Comparison of ENCODE assay signal across 8 mouse cellular contexts in genomic region chr6:28932328-28932937, GRCm38 (mm10).
DNase-seq lines count a peak whose midpoint lies in the region; ATAC-seq and TF ChIP-seq lines count a peak whose summit lies in the region.

No protein-coding gene starts in this region.

- H3K36me3 ChIP-seq in forebrain, embryonic 14.5 days (ENCODE audit: control insufficient read depth, insufficient read depth, low read length) = no peaks in the 10 kb centered on the region
- no peaks in the 10 kb centered on the region for H3K36me3 ChIP-seq in neural tube, embryonic 15.5 days

- 1% methylated on average over 19 of the region's 19 CpGs for WGBS in forebrain, embryonic 14.5 days
- 3% methylated on average over 19 of the region's 19 CpGs for whole genome bisulfite sequencing in neural tube, embryonic 15.5 days

- peak overlapping the region; percentile 41; the same call in 1 of the 2 replicates for H3K9ac ChIP-seq in forebrain, embryonic 14.5 days (ENCODE audit: low read length)
- H3K9ac ChIP-seq in neural tube, embryonic 15.5 days (replicated peaks) = 0 out of 2 replicates have a peak overlapping the region, but pooled peaks have one; percentile 28

- DNase-seq in layer of hippocampus, adult 2 months (ENCODE audit: low spot score in 2 of 2) = peak in 1 of 2 experiments; percentile 11
- no peak for DNase-seq in layer of hippocampus, adult 9-11 months
- DNase-seq in cerebellum, adult 11-12 months = peak; percentile 69
- DNase-seq in forebrain, embryonic 14.5 days (ENCODE audit: low spot score) = peak; percentile 73
- DNase-seq in left cerebral cortex, postnatal 10 days (ENCODE audit: extremely low spot score in 1 of 2, low spot score in 2 of 2) = peak; percentile 7 to 83
- DNase-seq in gastrocnemius, postnatal 4 days (ENCODE audit: low spot score in 2 of 2) = no peak
- DNase-seq in gastrocnemius, postnatal 36 days = no peak

- intact Hi-C loops in left cerebral cortex, postnatal 10 days (cut with DNase I) = no loop called here
- intact Hi-C loops in gastrocnemius, postnatal 36 days (cut with DNase I) = no loop called here

- H3K4me2 ChIP-seq in forebrain, embryonic 14.5 days (ENCODE audit: low read length) = peak overlapping the region; percentile 56
- H3K4me2 ChIP-seq in neural tube, embryonic 15.5 days = peak overlapping the region; percentile 59

- peak overlapping the region; percentile 50 for H3K4me3 ChIP-seq in layer of hippocampus, adult 2 months
- H3K4me3 ChIP-seq in forebrain, embryonic 14.5 days (ENCODE audit: low read depth, low read length) = peak overlapping the region; percentile 22
- peak overlapping the region; percentile 25 for H3K4me3 ChIP-seq in neural tube, embryonic 15.5 days (replicated peaks)

- no peaks in the 10 kb centered on the region for H3K9me3 ChIP-seq in forebrain, embryonic 14.5 days (replicated peaks; ENCODE audit: control insufficient read depth, low read length)
- H3K9me3 ChIP-seq in neural tube, embryonic 15.5 days (replicated peaks) = no peaks in the 10 kb centered on the region

- peaks cover 6% of the 10 kb centered on the region for H3K4me1 ChIP-seq in forebrain, embryonic 14.5 days (ENCODE audit: control insufficient read depth, insufficient read depth, low read length)
- H3K4me1 ChIP-seq in neural tube, embryonic 15.5 days = peaks cover 21% of the 10 kb centered on the region

- H3K27me3 ChIP-seq in forebrain, embryonic 14.5 days (replicated peaks; ENCODE audit: control insufficient read depth, insufficient read depth, low read length) = no peaks in the 10 kb centered on the region
- no peaks in the 10 kb centered on the region for H3K27me3 ChIP-seq in neural tube, embryonic 15.5 days (replicated peaks)

- peak overlapping the region; percentile 59; the same call in 1 of the 2 replicates for H3K27ac ChIP-seq in layer of hippocampus, adult 2 months
- H3K27ac ChIP-seq in forebrain, embryonic 14.5 days (ENCODE audit: low read depth, low read length) = peak overlapping the region; percentile 52
- peak overlapping the region; percentile 68 for H3K27ac ChIP-seq in neural tube, embryonic 15.5 days (replicated peaks)

- ATAC-seq in forebrain, embryonic 14.5 days = peak; percentile 65
- peak; percentile 66 for ATAC-seq in neural tube, embryonic 15.5 days (ENCODE audit: low FRiP score)

- TF ChIP-seq CTCF in layer of hippocampus, adult 2 months (conservative IDR thresholded peaks at IDR 0.05) = no peak

Comparison
In these comparisons a context has a peak if more than half of its experiments do, and no peak if none do; other contexts are left out.
1. DNase-seq: peak in cerebellum, adult 11-12 months (single experiment), forebrain, embryonic 14.5 days (single experiment) and left cerebral cortex, postnatal 10 days (2 of 2); none in layer of hippocampus, adult 9-11 months (single experiment), gastrocnemius, postnatal 4 days (0 of 2) and gastrocnemius, postnatal 36 days (0 of 2).
2. Peak in every context shown above with its lines, with median percentiles within 50 percentile points of each other: H3K27ac ChIP-seq and H3K4me3 ChIP-seq.